Mouse (Mus musculus) forebrain, embryonic 11.5 days (tissue): ENCODE results near the gene Umodl1. TPM values are rescaled to one million over a fixed set of nuclear protein-coding genes. Genes with fewer than 3 reads are reported as not detected.

Experiments
- ATAC-seq: fragments of 200-750 bp; cut with Nextera tagmentation; replicated peaks from 2 replicates; pipeline ENCODE4 v1.8.0; 2017; ENCODE audit warnings: moderate TSS enrichment; ENCODE audit not compliant: low FRiP score
- DNase-seq: peaks from one replicate; pipeline ENCODE4 v3.0.0-alpha.2; 2017; ENCODE audit warnings: low spot score
- H3K27ac ChIP-seq: fragments of 300-500 bp; sonication (generic); 2 replicates; pipeline ENCODE4 v1.5.1; 2014; ENCODE audit warnings: low read depth, low read length
- H3K27me3 ChIP-seq: fragments of 300-500 bp; sonication (generic); 2 replicates; pipeline ENCODE4 v1.6.1; 2014; ENCODE audit warnings: mild to moderate bottlenecking, low read length, mixed read lengths; ENCODE audit not compliant: control insufficient read depth, insufficient read depth
- H3K36me3 ChIP-seq: fragments of 300-500 bp; sonication (generic); 2 replicates; pipeline ENCODE4 v1.6.1; 2014; ENCODE audit warnings: mild to moderate bottlenecking, low read length, moderate library complexity, mixed read lengths; ENCODE audit not compliant: control insufficient read depth, insufficient read depth
- H3K4me1 ChIP-seq: fragments of 300-500 bp; sonication (generic); replicated peaks from 2 replicates; pipeline ENCODE4 v1.6.1; 2014; ENCODE audit warnings: low read length, mixed read lengths; ENCODE audit not compliant: control insufficient read depth, insufficient read depth
- H3K4me2 ChIP-seq: fragments of 300-500 bp; sonication (generic); 2 replicates; pipeline ENCODE4 v1.6.1; 2014; ENCODE audit warnings: low read depth, mild to moderate bottlenecking, low read length, moderate library complexity, mixed read lengths; ENCODE audit not compliant: severe bottlenecking
- H3K4me3 ChIP-seq: fragments of 300-500 bp; sonication (generic); 2 replicates; pipeline ENCODE4 v1.5.1; 2014; ENCODE audit warnings: low read depth, low read length
- H3K9ac ChIP-seq: fragments of 300-500 bp; sonication (generic); 2 replicates; pipeline ENCODE4 v1.6.1; 2014; ENCODE audit warnings: low read length
- H3K9me3 ChIP-seq: fragments of 300-500 bp; sonication (generic); 2 replicates; pipeline ENCODE4 v1.6.1; 2016; ENCODE audit warnings: low read length, mixed read lengths; ENCODE audit not compliant: control insufficient read depth
- WGBS: fragments of 180-500 bp; shearing (Covaris S2); extraction: QIAGEN DNeasy Blood & Tissue Kit; methylation state at CpG from one replicate; pipeline ENCODE4 v1.1.7; 2014; 5-methylcytosine and 5-hydroxymethylcytosine counted together
- polyA plus RNA-seq: library from polyadenylated mRNA; unstranded; fragments of >200 nt; fragmentation: Nextera tagmentation; extraction: Ambion mirVana; gene quantifications from 2 replicates; pipeline ENCODE4 v1.2.1, GENCODE M21; 2014

Gene Umodl1
- polyA plus RNA-seq, 1 experiment from 2014 or later, result 0.24 TPM

GRCm38 (mm10) chr17:31036168-31036876 is 81.9 kb downstream of the Umodl1 start:
- no peaks in the 10 kb centered on the region; the same call in 1 of the 2 replicates for H3K9me3 ChIP-seq

DNA sequence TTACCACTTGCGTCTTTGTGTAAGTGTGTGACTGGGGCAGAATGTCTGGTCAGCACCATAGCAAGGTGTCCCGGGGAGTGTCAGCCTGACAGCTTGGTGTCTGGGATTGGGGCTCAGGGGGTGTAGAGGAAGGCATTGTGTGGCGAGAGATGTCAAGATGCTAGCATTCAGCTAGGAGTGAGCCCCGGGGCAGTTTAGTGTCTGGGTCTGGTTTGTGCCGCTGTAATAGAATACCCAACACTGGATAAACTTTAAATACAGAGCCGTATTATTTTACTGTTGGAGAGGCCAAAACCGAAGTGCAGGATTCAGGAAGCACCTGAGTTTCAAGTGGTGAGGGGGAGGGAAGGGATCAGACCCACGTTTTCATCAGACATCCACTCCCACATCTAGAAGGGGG is 82.9 kb downstream of the Umodl1 start:
- Histone ChIP-seq H3K4me1 (no peaks in the 10 kb centered on the region; the same call in 1 of the 2 replicates), H3K27ac (no peak overlapping the region), H3K9ac (no peak overlapping the region), H3K36me3 (no peaks in the 10 kb centered on the region), H3K9me3 (no peaks in the 10 kb centered on the region; the same call in 1 of the 2 replicates), H3K4me3 (no peak overlapping the region), H3K27me3 (no peaks in the 10 kb centered on the region), H3K4me2 (no peak overlapping the region)
- DNase-seq (no peak), ATAC-seq (no peak)
- 77% methylated on average over 8 of the region's 8 CpGs for WGBS

More at GRCm38 (mm10) chr17:31036168-31036876, 81.9 kb downstream of the Umodl1 start:
- H3K9ac ChIP-seq, result no peak overlapping the region
- H3K27ac ChIP-seq, result no peak overlapping the region
- ATAC-seq, result no peak
- H3K36me3 ChIP-seq, result no peaks in the 10 kb centered on the region
- WGBS, result 86% methylated on average over 22 of the region's 22 CpGs
- H3K4me2 ChIP-seq, result no peak overlapping the region
- H3K27me3 ChIP-seq, result no peaks in the 10 kb centered on the region
- no peaks in the 10 kb centered on the region; the same call in 1 of the 2 replicates for H3K4me1 ChIP-seq
- no peak for DNase-seq
- no peak overlapping the region for H3K4me3 ChIP-seq

DNA sequence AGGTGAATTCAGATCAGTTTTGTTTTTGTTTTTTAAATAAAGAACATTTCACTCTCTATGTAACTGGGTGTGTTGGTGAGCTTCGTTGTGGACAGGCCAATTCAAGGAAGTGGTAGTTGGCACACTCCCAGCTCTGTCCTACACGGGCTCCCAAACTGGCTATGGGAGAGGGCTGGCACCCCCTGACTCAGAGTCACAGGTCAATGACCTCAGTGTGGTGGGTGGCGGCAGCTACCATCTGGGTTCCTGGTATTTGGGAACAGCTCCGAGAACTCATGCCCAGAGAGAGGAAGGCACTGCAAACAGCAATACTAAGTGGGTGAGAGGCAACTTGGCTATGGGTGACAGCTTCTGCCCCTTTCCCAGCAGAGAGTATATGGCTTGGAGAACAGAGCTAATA is 83.9 kb downstream of the Umodl1 start:
- no peaks in the 10 kb centered on the region; the same call in 1 of the 2 replicates for H3K4me1 ChIP-seq
- no peak overlapping the region for H3K4me3 ChIP-seq
- H3K27ac ChIP-seq, result no peak overlapping the region
- no peak for DNase-seq
- H3K9ac ChIP-seq, result no peak overlapping the region
- no peaks in the 10 kb centered on the region for H3K27me3 ChIP-seq
- ATAC-seq, result no peak
- no peaks in the 10 kb centered on the region for H3K36me3 ChIP-seq
- WGBS, result 90% methylated on average over 4 of the region's 4 CpGs
- H3K9me3 ChIP-seq, result no peaks in the 10 kb centered on the region
- no peak overlapping the region for H3K4me2 ChIP-seq

DNA sequence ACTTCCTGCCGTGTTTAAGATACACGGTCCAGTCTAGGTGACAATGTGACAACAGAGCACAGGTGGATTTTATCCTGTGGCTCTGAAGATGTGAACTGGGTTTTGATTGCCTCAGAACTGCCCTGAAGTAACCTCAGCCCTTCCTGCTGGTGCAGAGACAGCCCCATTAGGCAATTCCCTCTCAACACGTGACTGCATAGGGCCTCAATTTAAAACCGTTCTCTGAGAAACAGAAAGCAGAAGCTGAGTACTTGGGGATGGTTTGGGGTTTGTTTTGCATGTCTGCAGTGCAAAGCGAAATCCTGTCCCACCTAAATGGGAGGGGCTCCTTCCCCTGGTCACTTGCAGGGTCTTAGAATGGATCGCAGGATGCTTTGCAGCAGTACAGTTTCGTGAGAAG is 85.2 kb downstream of the Umodl1 start:
- Histone ChIP-seq H3K36me3 (no peaks in the 10 kb centered on the region), H3K27ac (no peak overlapping the region), H3K4me1 (no peaks in the 10 kb centered on the region), H3K27me3 (no peaks in the 10 kb centered on the region), H3K9ac (no peak overlapping the region), H3K9me3 (no peaks in the 10 kb centered on the region), H3K4me3 (no peak overlapping the region), H3K4me2 (no peak overlapping the region)
- no peak for DNase-seq
- WGBS, result 76% methylated on average over 7 of the region's 7 CpGs
- no peak for ATAC-seq

- H3K9ac ChIP-seq, result no peak overlapping the region
- no peak overlapping the region for H3K4me3 ChIP-seq
- no peaks in the 10 kb centered on the region for H3K4me1 ChIP-seq
- H3K4me2 ChIP-seq, result no peak overlapping the region
- no peak for DNase-seq
- H3K36me3 ChIP-seq, result no peaks in the 10 kb centered on the region
- no peak overlapping the region for H3K27ac ChIP-seq
- no peaks in the 10 kb centered on the region for H3K27me3 ChIP-seq
- ATAC-seq, result no peak
- H3K9me3 ChIP-seq, result no peaks in the 10 kb centered on the region
- 84% methylated on average over 7 of the region's 7 CpGs for WGBS
Observed at GRCm38 (mm10) chr17:31040421-31040820, 86.0 kb downstream of the Umodl1 start.

- Histone ChIP-seq H3K9me3 (no peaks in the 10 kb centered on the region), H3K27ac (no peak overlapping the region), H3K4me3 (no peak overlapping the region), H3K36me3 (no peaks in the 10 kb centered on the region), H3K4me1 (no peaks in the 10 kb centered on the region), H3K27me3 (no peaks in the 10 kb centered on the region), H3K9ac (no peak overlapping the region), H3K4me2 (no peak overlapping the region)
- ATAC-seq (no peak), DNase-seq (no peak)
- 87% methylated on average over 2 of the region's 2 CpGs for WGBS
Observed at GRCm38 (mm10) chr17:31042751-31043150, 88.3 kb downstream of the Umodl1 start.

GRCm38 (mm10) chr17:31057151-31057890 is 102.9 kb downstream of the Umodl1 start, which contains the start of gene Abcg1:
Gene Abcg1 (plus strand): TSS chr17:31057675.
- Histone ChIP-seq H3K4me2 (peak within 1 kb of the TSS; percentile 97), H3K4me1 (peaks cover 8% of the 10 kb centered on the region; the same call in 1 of the 2 replicates), H3K36me3 (no peaks in the 10 kb centered on the region), H3K27ac (no peak within 1 kb of the TSS; the same call in 1 of the 2 replicates), H3K4me3 (peak within 1 kb of the TSS; percentile 50), H3K9me3 (no peaks in the 10 kb centered on the region; the same call in 1 of the 2 replicates), H3K27me3 (peaks cover 18% of the 10 kb centered on the region), H3K9ac (peak within 1 kb of the TSS; percentile 55)
- WGBS, result 2% methylated on average over 42 of the region's 49 CpGs
- DNase-seq, result peak; percentile 82
- ATAC-seq, result peak; percentile 72

DNA sequence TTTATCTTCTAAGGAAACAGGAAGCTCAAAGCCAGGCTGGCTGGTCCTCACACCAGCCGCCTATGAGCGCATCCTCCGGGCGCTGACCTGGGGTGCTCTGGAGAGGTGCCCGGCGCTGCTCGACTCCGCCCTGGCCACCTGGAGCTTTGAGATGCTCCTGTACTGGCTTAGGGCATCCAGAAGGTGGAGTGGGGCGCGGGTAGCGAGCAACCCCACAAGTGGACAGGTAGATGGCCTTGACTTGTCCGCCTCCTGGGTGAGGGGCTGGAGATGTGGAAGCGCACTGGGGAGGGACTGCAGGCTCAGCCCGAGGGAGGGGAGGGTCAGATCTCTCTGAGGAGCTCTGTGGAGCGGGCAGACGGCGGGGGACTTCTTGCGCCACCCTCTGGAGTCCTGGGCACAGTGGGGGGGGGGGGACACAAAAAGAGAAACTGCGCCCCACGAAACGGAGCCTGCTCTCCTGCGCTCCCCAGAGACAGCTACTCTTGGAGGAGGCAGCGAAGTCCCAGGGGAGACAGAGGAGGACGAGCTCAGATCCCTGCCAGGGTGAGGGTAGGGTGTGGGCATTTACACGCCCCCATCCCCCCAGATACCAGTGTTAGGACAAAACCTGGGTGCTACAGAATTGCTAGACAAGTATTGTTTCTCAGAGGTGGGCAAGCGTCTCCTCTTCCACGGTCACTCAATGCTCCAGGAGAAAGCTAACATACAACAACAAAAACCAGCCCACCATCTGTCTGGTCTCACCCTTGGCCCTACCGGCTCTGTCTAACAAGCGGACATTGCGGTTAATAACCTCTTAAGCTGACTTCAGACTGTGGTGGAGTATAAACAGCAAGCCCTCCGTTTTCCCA is 103.7 kb downstream of the Umodl1 start:
- no peak for DNase-seq
- peak overlapping the region; percentile 97 for H3K4me2 ChIP-seq
- no peaks in the 10 kb centered on the region for H3K36me3 ChIP-seq
- H3K9ac ChIP-seq, result peak overlapping the region; percentile 55
- H3K9me3 ChIP-seq, result no peaks in the 10 kb centered on the region; the same call in 1 of the 2 replicates
- H3K27ac ChIP-seq, result no peak overlapping the region; the same call in 1 of the 2 replicates
- WGBS, result 2% methylated on average over 31 of the region's 31 CpGs
- peaks cover 18% of the 10 kb centered on the region for H3K27me3 ChIP-seq
- H3K4me1 ChIP-seq, result peaks cover 8% of the 10 kb centered on the region; the same call in 1 of the 2 replicates
- H3K4me3 ChIP-seq, result peak overlapping the region; percentile 50
- peak; percentile 60; the same call in 1 of the 2 replicates for ATAC-seq
